Mouse (Mus musculus) MEL (cell line): ENCODE data around the gene Iqcb1. TPM values are rescaled to one million over a fixed set of nuclear protein-coding genes. Genes with fewer than 3 reads are reported as not detected.
A peak's percentile ranks its signal among the peaks of the same experiment; 100 is the strongest.
"Not testable (repeated sequence)": the region's sequence is repeated elsewhere in the genome, so short reads cannot be mapped to it uniquely, and the experiment has no call there.

Source experiments
- DNase-seq: peaks from one replicate; pipeline ENCODE4 v3.0.0; 2011; ENCODE audit warnings: low read depth, low spot score
- H3K27ac ChIP-seq: 2 replicates; pipeline ENCODE4 v1.5.1; 2012; ENCODE audit warnings: low read depth, mild to moderate bottlenecking, control low read depth, low read length, moderate library complexity; ENCODE audit not compliant: control insufficient read depth
- H3K27me3 ChIP-seq, 2 experiments: fragments of 150-350 bp in 1 of 2; sonication (generic) in 1 of 2; 2 replicates each; pipeline ENCODE4 v1.6.1; 2012; ENCODE audit warnings: low read length in 2 of 2, mild to moderate bottlenecking in 2 of 2, improper control_type of control experiment in 1 of 2, moderate library complexity in 1 of 2; ENCODE audit not compliant: insufficient read depth in 2 of 2, control insufficient read depth in 1 of 2
- H3K36me3 ChIP-seq, 2 experiments: 2 replicates each; pipeline ENCODE4 v1.6.1; 2012 to 2014; ENCODE audit warnings: low read length in 2 of 2, improper control_type of control experiment in 1 of 2, inconsistent platforms in 1 of 2, mild to moderate bottlenecking in 1 of 2; ENCODE audit not compliant: insufficient read depth in 2 of 2, control insufficient read depth in 1 of 2
- H3K4me1 ChIP-seq, 2 experiments: fragments of 150-350 bp in 1 of 2; sonication (generic) in 1 of 2; 2 replicates each; pipeline ENCODE4 v1.6.1; 2012; ENCODE audit warnings: low read length in 2 of 2, improper control_type of control experiment in 1 of 2, mild to moderate bottlenecking in 1 of 2; ENCODE audit not compliant: insufficient read depth in 2 of 2, control insufficient read depth in 1 of 2
- H3K4me3 ChIP-seq, 2 experiments: fragments of 150-350 bp in 1 of 2; sonication (generic) in 1 of 2; 2 replicates each; pipeline ENCODE4 v1.5.1; 2012; ENCODE audit warnings: low read depth in 2 of 2, low read length in 2 of 2, mild to moderate bottlenecking in 2 of 2, moderate library complexity in 2 of 2, control low read depth in 1 of 2, improper control_type of control experiment in 1 of 2; ENCODE audit not compliant: control insufficient read depth in 1 of 2, insufficient read depth in 1 of 2
- H3K79me2 ChIP-seq: 2 replicates; pipeline ENCODE4 v1.6.1; 2012; ENCODE audit warnings: mild to moderate bottlenecking, low read length, moderate library complexity; ENCODE audit not compliant: control insufficient read depth, poor library complexity, insufficient read depth
- H3K9ac ChIP-seq: 2 replicates; pipeline ENCODE4 v1.6.1; 2012; ENCODE audit warnings: low read depth, mild to moderate bottlenecking, control low read depth, low read length, moderate library complexity; ENCODE audit not compliant: control insufficient read depth, poor library complexity, severe bottlenecking
- H3K9me3 ChIP-seq: fragments of 150-350 bp; sonication (generic); replicated peaks from 2 replicates; pipeline ENCODE4 v1.6.1; 2012; ENCODE audit warnings: mild to moderate bottlenecking, low read length, improper control_type of control experiment, moderate library complexity; ENCODE audit not compliant: insufficient read depth
- BHLHE40 ChIP-seq: IDR thresholded peaks from 2 replicates; pipeline ENCODE4 v1.6.1; 2012; ENCODE audit warnings: low read depth, mild to moderate bottlenecking, inconsistent platforms, low read length, improper control_type of control experiment, borderline replicate concordance
- E2F4 ChIP-seq: IDR thresholded peaks from 2 replicates; pipeline ENCODE4 v1.6.1; 2011; ENCODE audit warnings: low read depth, low read length, improper control_type of control experiment, borderline replicate concordance
- ELF1 ChIP-seq: IDR thresholded peaks from 2 replicates; pipeline ENCODE4 v1.6.1; 2014; ENCODE audit warnings: low read depth, mild to moderate bottlenecking, inconsistent platforms, low read length, improper control_type of control experiment, moderate library complexity
- EP300 ChIP-seq, 2 experiments: IDR thresholded peaks; 2 replicates each; pipeline ENCODE4 v1.6.1; 2011; ENCODE audit warnings: improper control_type of control experiment in 2 of 2, low read length in 2 of 2, low read depth in 1 of 2, mild to moderate bottlenecking in 1 of 2
- ETS1 ChIP-seq: IDR thresholded peaks from 2 replicates; pipeline ENCODE4 v1.6.1; 2012; ENCODE audit warnings: low read depth, mild to moderate bottlenecking, inconsistent platforms, low read length, improper control_type of control experiment, moderate library complexity
- GABPA ChIP-seq: IDR thresholded peaks from 2 replicates; pipeline ENCODE4 v1.6.1; 2012; ENCODE audit warnings: low read depth, mild to moderate bottlenecking, inconsistent platforms, low read length, improper control_type of control experiment, moderate library complexity
- JUND ChIP-seq: IDR thresholded peaks from 2 replicates; pipeline ENCODE4 v1.6.1; 2011; ENCODE audit warnings: low read depth, mild to moderate bottlenecking, improper control_type of control experiment, low read length
- MYB ChIP-seq: IDR thresholded peaks from 2 replicates; pipeline ENCODE4 v1.6.1; 2011; ENCODE audit warnings: mild to moderate bottlenecking, low read depth, low read length, improper control_type of control experiment
- MYC ChIP-seq: IDR thresholded peaks from 2 replicates; pipeline ENCODE4 v1.6.1; 2011; ENCODE audit warnings: low read depth, mild to moderate bottlenecking, low read length, improper control_type of control experiment, moderate library complexity
- POLR2AphosphoS2 ChIP-seq: IDR thresholded peaks from 2 replicates; pipeline ENCODE4 v1.6.1; 2011; ENCODE audit warnings: low read length, improper control_type of control experiment
- POLR2AphosphoS5 ChIP-seq: IDR thresholded peaks from 2 replicates; pipeline ENCODE4 v1.6.1; 2012; ENCODE audit warnings: low read depth, borderline replicate concordance, mild to moderate bottlenecking, inconsistent platforms, low read length, moderate library complexity, mixed read lengths
- RAD21 ChIP-seq: IDR thresholded peaks from 2 replicates; pipeline ENCODE4 v1.6.1; 2011; ENCODE audit warnings: mild to moderate bottlenecking, low read depth, low read length, improper control_type of control experiment
- SIN3A ChIP-seq: IDR thresholded peaks from 2 replicates; pipeline ENCODE4 v1.6.1; 2012; ENCODE audit warnings: low read length, improper control_type of control experiment, inconsistent platforms
- SMC3 ChIP-seq: IDR thresholded peaks from 2 replicates; pipeline ENCODE4 v1.6.1; 2011; ENCODE audit warnings: low read depth, low read length, improper control_type of control experiment
- TAL1 ChIP-seq: IDR thresholded peaks from 2 replicates; pipeline ENCODE4 v1.6.1; 2012; ENCODE audit warnings: mild to moderate bottlenecking, inconsistent platforms, low read length, moderate library complexity, mixed read lengths
- TBP ChIP-seq: IDR thresholded peaks from 2 replicates; pipeline ENCODE4 v1.8.0; 2011; ENCODE audit warnings: low read depth, low read length, improper control_type of control experiment
- UBTF ChIP-seq: IDR thresholded peaks from 2 replicates; pipeline ENCODE4 v1.6.1; 2012; ENCODE audit warnings: low read depth, mild to moderate bottlenecking, inconsistent platforms, low read length, improper control_type of control experiment, moderate library complexity, borderline replicate concordance; ENCODE audit not compliant: insufficient read depth
- ZC3H11A ChIP-seq: IDR thresholded peaks from 2 replicates; pipeline ENCODE4 v1.6.1; 2012; ENCODE audit warnings: low read depth, mild to moderate bottlenecking, inconsistent platforms, low read length, improper control_type of control experiment
- ZMIZ1 ChIP-seq: IDR thresholded peaks from 2 replicates; pipeline ENCODE4 v1.6.1; 2012; ENCODE audit warnings: low read depth, mild to moderate bottlenecking, inconsistent platforms, low read length, improper control_type of control experiment, moderate library complexity
- ZNF384 ChIP-seq: IDR thresholded peaks from 2 replicates; pipeline ENCODE4 v1.6.1; 2012; ENCODE audit warnings: low read depth, mild to moderate bottlenecking, inconsistent platforms, low read length, improper control_type of control experiment
- polyA plus RNA-seq, 2 experiments: library from polyadenylated mRNA; stranded (reverse) in 1 of 2; unstranded in 1 of 2; fragments of >175 nt in 1 of 2; fragments of >200 nt in 1 of 2; gene quantifications; 2 replicates each; pipeline versions ENCODE4 v1.2.1 to v1.2.4; 2012; ENCODE audit warnings: low replicate concordance in 2 of 2, low read depth in 1 of 2; ENCODE audit not compliant: insufficient read length in 2 of 2, insufficient read depth in 1 of 2, missing spikeins in 1 of 2
- total RNA-seq: library from RNA; depleted of rRNA; stranded (reverse); fragments of 300-350 nt; gene quantifications from 2 replicates; pipeline ENCODE4 v1.2.3, GENCODE M21; 2012

Iqcb1 gene
- total and polyA plus RNA-seq, 3 experiments: 8.7 to 14.2 TPM; not detected in 1

DNA sequence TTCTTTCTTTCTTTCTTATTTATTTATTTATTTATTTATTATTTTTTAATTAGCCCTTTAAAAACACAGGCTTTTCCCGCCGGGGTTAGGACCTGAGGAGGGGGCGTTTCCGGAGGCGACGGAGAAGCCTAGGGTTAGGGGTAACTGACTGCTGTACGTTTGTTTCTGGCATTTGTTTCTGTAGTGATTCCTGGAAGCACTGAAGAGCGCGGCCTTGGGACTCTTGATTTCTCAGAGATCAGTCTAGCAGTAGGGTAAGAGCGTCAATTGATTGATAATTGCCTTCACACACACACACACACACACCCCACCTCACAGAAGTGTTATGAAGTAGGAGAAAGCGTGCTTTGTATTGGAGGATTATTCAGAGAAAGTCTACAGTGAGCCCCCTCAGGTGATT, 635 bp downstream of the Iqcb1 start:
- TF ChIP-seq JUND: no peak
- peaks cover 5 to 6% of the 10 kb centered on the region in 2 experiments; a peak in 3 of 4 replicates for H3K4me1 ChIP-seq
- no peaks in the 10 kb centered on the region for H3K9me3 ChIP-seq
- DNase-seq: peak; percentile 21
- peaks cover 5% of the 10 kb centered on the region; the same call in 1 of the 2 replicates for H3K79me2 ChIP-seq
- H3K9ac ChIP-seq: peak overlapping the region; percentile 65
- peak overlapping the region; percentile 66 to 93 for H3K4me3 ChIP-seq
- no peaks in the 10 kb centered on the region; a peak in 2 of 4 replicates for H3K27me3 ChIP-seq
- H3K27ac ChIP-seq: no peak overlapping the region
- H3K36me3 ChIP-seq: peaks cover 0 to 14% of the 10 kb centered on the region in 2 experiments

- not testable (repeated sequence) for H3K79me2 ChIP-seq, H3K27me3 ChIP-seq, H3K27ac ChIP-seq, H3K4me3 ChIP-seq, DNase-seq, H3K4me1 ChIP-seq, H3K9ac ChIP-seq, H3K9me3 ChIP-seq
- H3K36me3 ChIP-seq: peaks cover 0 to 15% of the 10 kb centered on the region in 2 experiments; a peak in 2 of 4 replicates
- peak; percentile 29; the same call in 1 of the 2 replicates for TF ChIP-seq ZNF384
- TF ChIP-seq, all 39 proteins: peak for 1; not testable (repeated sequence) for 38
Observed at GRCm38 (mm10) chr16:36846894-36847293, 18.7 kb downstream of the Iqcb1 start.

- TF ChIP-seq ZNF384 (peak; percentile 69), E2F4 (no peak)
- Histone ChIP-seq H3K36me3 (peaks cover 0 to 8% of the 10 kb centered on the region in 2 experiments; a peak in 2 of 4 replicates), H3K4me1 (no peaks in the 10 kb centered on the region; a peak in 1 of 4 replicates), H3K27me3 (no peaks in the 10 kb centered on the region), H3K4me3 (no peak overlapping the region), H3K9me3 (no peaks in the 10 kb centered on the region), H3K27ac (no peak overlapping the region), H3K79me2 (no peaks in the 10 kb centered on the region), H3K9ac (no peak overlapping the region)
- DNase-seq: no peak
Observed at GRCm38 (mm10) chr16:36851202-36851601, 23.0 kb downstream of the Iqcb1 start.

DNA sequence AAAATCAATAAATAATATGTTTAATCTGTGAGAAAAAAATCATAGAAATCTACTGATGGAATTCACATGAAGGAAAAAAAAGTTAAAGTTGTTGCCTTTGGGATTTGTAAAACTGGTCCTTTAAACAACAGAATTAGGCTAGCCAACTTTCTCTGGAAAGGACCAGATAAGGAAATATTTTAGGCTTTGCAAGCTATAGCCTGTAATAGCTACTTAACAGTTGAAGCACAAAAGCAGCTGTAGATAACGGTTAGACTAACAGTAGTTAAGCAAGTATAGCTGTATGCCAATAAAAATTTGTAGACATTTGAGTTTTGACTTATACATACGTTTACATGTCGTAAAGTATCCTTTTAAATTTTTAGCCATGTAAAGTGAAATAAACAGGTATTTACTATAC, 35.4 kb downstream of the Iqcb1 start:
- H3K27me3 ChIP-seq: no peaks in the 10 kb centered on the region
- peak; percentile 21 for DNase-seq
- no peaks in the 10 kb centered on the region for H3K79me2 ChIP-seq
- no peaks in the 10 kb centered on the region for H3K9me3 ChIP-seq
- peaks cover 0 to 5% of the 10 kb centered on the region in 2 experiments; a peak in 2 of 4 replicates for H3K4me1 ChIP-seq
- H3K9ac ChIP-seq: no peak overlapping the region
- no peak overlapping the region for H3K27ac ChIP-seq
- H3K36me3 ChIP-seq: peaks cover 1 to 3% of the 10 kb centered on the region in 2 experiments; a peak in 3 of 4 replicates
- no peak overlapping the region for H3K4me3 ChIP-seq
- TF ChIP-seq MYB (peak; percentile 50; the same call in 1 of the 2 replicates), UBTF (no peak), POLR2AphosphoS5 (no peak), ETS1 (peak; percentile 35; the same call in 1 of the 2 replicates), SIN3A (no peak), RAD21 (no peak), SMC3 (no peak), ELF1 (no peak), ZC3H11A (no peak), TBP (no peak), BHLHE40 (no peak), EP300 (IDR thresholded peaks at IDR 0.05; ENCODE audit: low read depth in 1 of 2, low read length in 2 of 2) (peak; percentile 56 to 58; a peak in 3 of 4 replicates), MYC (no peak), E2F4 (no peak), JUND (no peak), GABPA (no peak), POLR2AphosphoS2 (no peak), ZMIZ1 (no peak), TAL1 (no peak)
